ENCODE assay signal across 9 mouse cellular contexts in genomic region chr10:37140166-37140735, GRCm38 (mm10). TPM values are rescaled to one million over a fixed set of nuclear protein-coding genes. Genes with fewer than 3 reads are reported as not detected.
DNase-seq lines count a peak whose midpoint lies in the region; ATAC-seq and TF ChIP-seq lines count a peak whose summit lies in the region.
"Had no signal": no experiment of that assay in that cellular context is flagged by ENCODE, and none has a peak within 500 bp of the region (broad histone marks: within the 10 kb centered on the region; RNA-seq: fewer than 3 reads in every experiment).

No protein-coding gene starts in this region.

- under 1% methylated on average over 24 of the region's 24 CpGs for WGBS in heart, embryonic 16.5 days
- WGBS in limb, embryonic 12.5 days, result under 1% methylated on average over 24 of the region's 24 CpGs

- no peak for ATAC-seq in heart, embryonic 16.5 days (replicated peaks; ENCODE audit: extremely low read depth, insufficient read depth, low FRiP score)
- no peak for ATAC-seq in limb, embryonic 12.5 days (ENCODE audit: insufficient number of reproducible peaks, insufficient read depth, low FRiP score, low TSS enrichment, low read depth)
- no peak for ATAC-seq in megakaryocyte-erythroid progenitor cell, adult 5-6 weeks (replicated peaks; ENCODE audit: low FRiP score, low TSS enrichment, poor library complexity, severe bottlenecking)

- DNase-seq in cerebellum, adult 11 months, result peak; percentile 6
- DNase-seq in cerebellum, adult 8-10 months, result no peak
- no peak for DNase-seq in testis, postnatal 14 days (ENCODE audit: low spot score)
- DNase-seq in natural killer cell, adult 2 months (ENCODE audit: low spot score in 2 of 2), result peak; percentile 5 to 9

- peak overlapping the region; percentile 97 for H3K4me2 ChIP-seq in heart, embryonic 16.5 days (ENCODE audit: low read depth, low read length)
- H3K4me2 ChIP-seq in limb, embryonic 12.5 days, result peak overlapping the region; percentile 76

- TF ChIP-seq CTCF in testis, adult 2 months (IDR thresholded peaks at IDR 0.05; ENCODE audit: control insufficient read depth, insufficient read depth, insufficient replicate concordance, low read depth, low read length), result no peak

- no peaks in the 10 kb centered on the region for H3K36me3 ChIP-seq in testis, adult 2 months (ENCODE audit: control insufficient read depth, insufficient read depth, low read length)
- H3K36me3 ChIP-seq in heart, embryonic 16.5 days (ENCODE audit: control insufficient read depth, insufficient read depth), result no peaks in the 10 kb centered on the region
- peaks cover 9% of the 10 kb centered on the region for H3K36me3 ChIP-seq in limb, embryonic 12.5 days

- TF ChIP-seq POLR2A in testis, adult 2 months (IDR thresholded peaks at IDR 0.05; ENCODE audit: control insufficient read depth, low read depth, low read length), result 0 out of 2 replicates have a peak, but pooled peaks have one; percentile 35

- peak overlapping the region; percentile 87 for H3K9ac ChIP-seq in heart, embryonic 16.5 days (ENCODE audit: low read length)
- peak overlapping the region; percentile 76 for H3K9ac ChIP-seq in limb, embryonic 12.5 days (replicated peaks)

- H3K4me3 ChIP-seq in testis, adult 2 months (ENCODE audit: control insufficient read depth, low read depth, low read length), result peak overlapping the region; percentile 58
- peak overlapping the region; percentile 99 for H3K4me3 ChIP-seq in heart, embryonic 16.5 days (ENCODE audit: low read length)
- peak overlapping the region; percentile 98 for H3K4me3 ChIP-seq in limb, embryonic 12.5 days (replicated peaks)

- H3K4me1 ChIP-seq in testis, adult 2 months (ENCODE audit: control insufficient read depth, insufficient read depth, low read length), result peaks cover 25% of the 10 kb centered on the region
- no peaks in the 10 kb centered on the region; the same call in 1 of the 2 replicates for H3K4me1 ChIP-seq in heart, embryonic 16.5 days (ENCODE audit: control insufficient read depth, insufficient read depth, low read length)
- H3K4me1 ChIP-seq in limb, embryonic 12.5 days (replicated peaks), result peaks cover 4% of the 10 kb centered on the region; the same call in 1 of the 2 replicates

- no peaks in the 10 kb centered on the region for H3K9me3 ChIP-seq in heart, embryonic 16.5 days (replicated peaks; ENCODE audit: control insufficient read depth, low read length)
- H3K9me3 ChIP-seq in limb, embryonic 12.5 days, result no peaks in the 10 kb centered on the region

- H3K27me3 ChIP-seq in testis, adult 2 months (ENCODE audit: control insufficient read depth, insufficient read depth, low read length), result no peaks in the 10 kb centered on the region
- H3K27me3 ChIP-seq in heart, embryonic 16.5 days (ENCODE audit: control insufficient read depth, insufficient read depth, low read length), result no peaks in the 10 kb centered on the region
- H3K27me3 ChIP-seq in limb, embryonic 12.5 days, result no peaks in the 10 kb centered on the region

- H3K27ac ChIP-seq in testis, adult 2 months (ENCODE audit: control insufficient read depth, insufficient read depth, low read depth, low read length), result peak overlapping the region; percentile 39
- peak overlapping the region; percentile 98 for H3K27ac ChIP-seq in heart, embryonic 16.5 days (ENCODE audit: low read length)
- peak overlapping the region; percentile 99 for H3K27ac ChIP-seq in limb, embryonic 12.5 days

RNA-seq across cellular contexts. Expression of gene Marcks, which starts 1.5 kb away (rescaled TPM):
- polyA plus RNA-seq in testis, adult 2 months (2012; rRNA removed), result 4.1 and 4.6 TPM in 2 replicates
- polyA plus RNA-seq in heart, embryonic 16.5 days (2015; fragmentation: Nextera tagmentation; extraction: Ambion mirVana), result 37.6 and 42.2 TPM in 2 replicates
- 182 and 199 TPM in 2 replicates for polyA plus RNA-seq in limb, embryonic 12.5 days (2016; fragmentation: Nextera tagmentation; extraction: Ambion mirVana)
- total RNA-seq in megakaryocyte-erythroid progenitor cell, adult 5-6 weeks (2014; fragmentation: Nextera tagmentation), result 1.1 and 2.2 TPM in 2 replicates
- total RNA-seq in megakaryocyte-erythroid progenitor cell, adult 5-6 weeks (2017), result 2.0 and 3.6 TPM in 2 replicates
- total RNA-seq: MEL had no signal

Comparison
In these comparisons a context has a peak if more than half of its experiments do, and no peak if none do; other contexts are left out.
1. DNase-seq: peak in cerebellum, adult 11 months (single experiment) and natural killer cell, adult 2 months (2 of 2); none in cerebellum, adult 8-10 months (single experiment) and testis, postnatal 14 days (single experiment).
2. H3K27ac ChIP-seq: peak in every context shown above with its lines; median percentile 99 in limb, embryonic 12.5 days; 98 in heart, embryonic 16.5 days; 39 in testis, adult 2 months.
3. Peak in every context shown above with its lines, with median percentiles within 50 percentile points of each other: H3K4me3 ChIP-seq.